Mouse (Mus musculus): ENCODE measurements around the gene Zswim3.
A peak's percentile ranks its signal among the peaks of the same experiment; 100 is the strongest.

- peak; percentile 40; the same call in 1 of the 2 replicates for TF ChIP-seq CTCF (IDR thresholded peaks at IDR 0.05; ENCODE audit: borderline replicate concordance, extremely low read depth, insufficient read depth, insufficient read length)
- TF ChIP-seq POLR2A (IDR thresholded peaks at IDR 0.05; ENCODE audit: borderline replicate concordance, extremely low read depth, insufficient read depth, insufficient read length, poor library complexity, severe bottlenecking): no peak
Measured at GRCm38 (mm10) chr2:164845782-164846181, 40.9 kb downstream of the Zswim3 start.

All from brain, embryonic 14.5 days (tissue).